Mouse (Mus musculus) natural killer cell, adult 2 months (primary cell): ENCODE data around the gene Man1a.

Experiments used
- DNase-seq, 2 experiments: peaks; one replicate each; pipeline ENCODE4 v3.0.0; 2022; ENCODE audit warnings: low spot score in 2 of 2

Man1a gene

DNA sequence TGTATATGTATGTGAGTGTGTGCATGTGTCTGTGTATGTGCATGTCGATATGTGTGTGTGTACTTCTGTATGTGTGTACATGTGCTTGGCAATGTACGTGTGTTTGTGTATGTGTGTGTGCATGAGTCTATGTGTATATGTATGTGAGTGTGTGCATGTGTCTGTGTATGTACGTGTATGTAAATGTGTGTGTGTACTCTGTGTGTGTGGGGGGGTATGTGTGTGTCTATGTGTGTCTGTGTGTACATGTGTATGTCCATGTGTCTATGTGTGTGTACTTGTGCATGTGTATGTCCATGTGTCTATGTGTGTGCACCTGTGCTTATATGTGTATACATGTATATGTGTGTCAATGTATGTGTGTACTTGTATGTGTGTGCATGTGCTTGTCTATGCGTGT lies 15.2 kb downstream of the Man1a start:
- no peak for DNase-seq

- DNase-seq = no peak
Measured at GRCm38 (mm10) chr10:54060587-54060986, 15.8 kb downstream of the Man1a start.

- DNase-seq = no peak
Measured at GRCm38 (mm10) chr10:54059679-54060249, 16.6 kb downstream of the Man1a start.

DNA sequence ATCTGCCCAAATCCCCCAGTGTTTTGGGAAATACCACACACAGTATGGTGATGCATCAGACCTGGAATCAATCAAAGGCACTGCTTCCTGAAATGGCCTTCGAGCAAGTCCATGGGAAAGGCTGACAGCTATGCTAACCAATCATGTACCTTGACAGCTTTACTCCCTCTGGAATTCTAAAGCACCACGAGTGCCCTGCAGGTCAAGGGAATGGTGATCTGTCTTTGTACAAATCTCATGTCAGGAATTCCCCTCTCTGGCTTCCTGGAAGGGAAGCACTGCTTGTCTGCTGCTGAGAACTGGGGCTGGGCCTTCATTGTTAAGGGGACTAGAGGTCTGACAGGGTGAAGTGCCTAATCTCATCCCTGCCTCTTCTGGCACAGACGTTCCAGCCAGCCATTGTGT lies 17.3 kb downstream of the Man1a start:
- no peak for DNase-seq

- no peak for DNase-seq
Measured at GRCm38 (mm10) chr10:54058657-54059056, 17.8 kb downstream of the Man1a start.

DNA sequence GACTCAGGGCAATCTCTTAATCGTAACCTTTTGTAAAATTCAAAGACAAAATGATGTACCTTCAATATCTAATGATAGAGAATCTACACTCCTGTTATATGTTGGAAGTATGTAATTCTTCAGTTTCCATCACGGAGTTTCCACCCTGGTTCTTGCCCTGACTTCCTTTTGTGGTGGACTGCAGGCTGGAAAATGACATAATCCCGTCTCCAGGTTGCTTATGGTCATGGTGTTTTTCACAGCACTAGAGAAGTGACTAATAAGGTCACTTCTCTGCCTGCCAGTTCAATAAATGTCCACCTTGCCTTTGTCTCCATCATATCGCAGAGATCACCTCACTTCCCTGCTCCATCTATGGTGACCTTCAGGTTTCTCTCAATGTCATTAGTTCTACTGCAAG lies 22.2 kb downstream of the Man1a start:
- DNase-seq = no peak

DNA sequence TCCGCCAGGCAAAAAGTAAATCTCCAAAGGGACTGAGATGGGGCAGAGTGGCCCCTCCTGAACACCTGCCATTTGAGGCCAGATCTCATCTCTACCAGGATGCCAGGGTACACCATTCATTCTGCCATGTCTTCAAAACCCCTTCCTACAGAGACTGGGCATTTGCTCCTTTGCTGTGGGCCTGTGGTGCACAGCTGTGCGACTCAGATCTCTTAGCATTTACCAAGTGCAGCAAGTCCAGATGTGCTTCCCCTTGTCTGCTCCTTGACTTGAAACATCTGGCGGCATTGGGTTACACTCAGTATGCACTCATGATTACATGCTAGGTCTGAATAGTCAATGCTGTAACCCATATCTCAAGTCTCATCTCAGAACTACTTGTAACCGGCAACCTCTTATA lies 28.5 kb downstream of the Man1a start:
- DNase-seq = no peak

GRCm38 (mm10) chr10:54043358-54043757 lies 33.1 kb downstream of the Man1a start:
- no peak for DNase-seq

- no peak for DNase-seq
Measured at GRCm38 (mm10) chr10:54042212-54042840, 34.1 kb downstream of the Man1a start.

GRCm38 (mm10) chr10:54040261-54041165 lies 35.9 kb downstream of the Man1a start:
- peak; percentile 66 to 73 for DNase-seq

- DNase-seq = peak; percentile 24 to 25
Measured at GRCm38 (mm10) chr10:54039754-54040153, 36.7 kb downstream of the Man1a start.

GRCm38 (mm10) chr10:54038734-54039133 lies 37.7 kb downstream of the Man1a start:
- peak in 1 of 2 experiments; percentile 39 for DNase-seq

- no peak for DNase-seq
Measured at GRCm38 (mm10) chr10:54038180-54038579, 38.2 kb downstream of the Man1a start.

DNA sequence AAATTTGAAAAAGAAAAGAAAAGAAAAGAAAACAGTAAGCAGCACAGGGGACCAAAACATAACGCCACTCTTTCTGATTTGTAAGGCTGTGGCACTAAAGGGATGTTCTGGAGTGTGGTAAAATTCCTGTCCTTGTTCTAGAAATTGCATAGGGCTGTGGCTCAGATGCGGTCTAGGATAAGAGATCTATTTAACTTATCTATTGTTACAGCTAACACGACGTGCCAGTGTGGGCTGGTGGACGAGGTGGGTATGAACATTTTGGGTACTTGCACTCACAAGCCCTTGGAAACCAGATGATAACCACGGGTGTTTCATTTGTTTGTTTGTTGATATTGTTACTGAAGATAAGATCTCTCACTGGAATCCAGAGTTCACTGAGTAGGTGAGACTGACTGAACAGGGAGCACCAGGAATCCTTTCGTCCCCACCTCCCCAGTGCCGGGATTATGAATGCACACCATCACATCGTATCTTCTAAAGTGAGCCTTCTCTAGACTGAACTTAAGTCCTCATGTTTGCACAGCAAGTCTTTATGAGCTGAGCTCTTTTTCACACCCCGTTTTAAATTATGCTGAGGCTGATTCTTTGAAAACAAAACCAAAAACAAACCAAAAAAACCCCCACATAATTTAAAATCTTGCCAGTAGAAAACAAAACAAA lies 38.9 kb downstream of the Man1a start:
- no peak for DNase-seq

GRCm38 (mm10) chr10:54035586-54035985 lies 40.8 kb downstream of the Man1a start:
- no peak for DNase-seq

- DNase-seq = no peak
Measured at GRCm38 (mm10) chr10:54034779-54035178, 41.6 kb downstream of the Man1a start.

DNA sequence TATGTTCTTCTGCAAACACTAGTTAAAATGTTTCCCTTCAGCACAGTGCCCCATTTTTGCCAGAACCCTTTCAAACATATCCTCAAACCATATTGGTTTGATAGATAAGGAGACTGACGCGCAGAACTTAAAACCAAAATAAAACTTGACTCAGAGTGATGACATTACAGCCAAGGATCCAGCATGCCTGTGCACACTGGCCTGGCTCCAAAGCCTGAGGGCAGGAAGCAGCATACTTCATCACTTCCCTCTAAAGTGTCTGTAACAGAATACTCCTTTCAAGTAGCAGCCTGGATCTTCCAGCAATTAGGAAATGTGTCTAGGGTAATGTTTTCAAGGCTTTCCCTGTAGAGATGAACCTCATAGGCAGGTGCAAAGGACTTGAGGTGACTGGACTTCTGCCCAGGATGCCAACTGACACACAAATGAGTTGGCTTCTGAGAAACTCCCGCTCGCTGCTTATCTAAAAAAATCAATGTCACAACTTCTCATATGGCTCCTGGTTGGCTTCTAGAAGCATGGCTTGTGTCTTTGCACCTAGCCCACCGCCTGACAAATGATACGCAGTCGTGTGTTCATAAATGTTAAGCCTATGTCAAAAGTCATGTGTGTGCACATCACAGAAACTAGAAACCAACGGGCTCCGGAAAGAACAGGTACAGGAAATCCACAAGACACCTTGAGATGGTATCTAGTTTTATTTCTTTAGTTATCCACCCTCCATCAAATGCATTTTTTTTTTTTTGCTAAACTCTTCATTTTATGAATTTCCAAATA lies 43.9 kb downstream of the Man1a start:
- no peak for DNase-seq

GRCm38 (mm10) chr10:54028866-54029265 lies 47.5 kb downstream of the Man1a start:
- no peak for DNase-seq

GRCm38 (mm10) chr10:54026738-54027427 lies 49.5 kb downstream of the Man1a start:
- DNase-seq = no peak

DNA sequence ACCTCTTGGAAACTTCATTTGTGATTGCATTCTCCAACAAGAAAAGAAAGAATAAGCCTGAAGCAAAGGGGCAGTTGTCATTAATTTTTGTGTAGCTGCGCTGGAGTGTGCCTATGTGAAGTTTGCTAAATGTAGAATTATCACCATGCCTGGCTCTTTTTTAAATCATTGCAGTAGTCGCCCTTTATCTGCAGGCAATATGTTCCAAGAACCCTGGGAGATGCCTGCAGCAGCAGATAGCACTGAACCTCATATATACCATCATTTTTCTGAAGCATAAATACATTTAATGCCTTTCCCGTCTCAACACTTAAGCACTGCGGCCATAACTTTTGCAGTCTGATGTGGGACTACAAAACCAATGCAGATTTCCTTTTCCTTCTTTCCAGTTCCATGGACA lies 50.3 kb downstream of the Man1a start:
- no peak for DNase-seq

- no peak for DNase-seq
Measured at GRCm38 (mm10) chr10:54017904-54018454, 58.4 kb downstream of the Man1a start.
